17 mouse cellular contexts compared by ENCODE assay signal in genomic region chr12:92187133-92187482, GRCm38 (mm10).
"Had no signal": no experiment of that assay in that cellular context is flagged by ENCODE, and none has a peak within 500 bp of the region (broad histone marks: within the 10 kb centered on the region; RNA-seq: fewer than 3 reads in every experiment).

No protein-coding gene starts in this region.

- H3K4me1 ChIP-seq: midbrain, embryonic 10.5 days; midbrain, embryonic 12.5 days; neural tube, embryonic 12.5 days had no signal

- H3K4me3 ChIP-seq: midbrain, embryonic 10.5 days; midbrain, embryonic 12.5 days; myocyte; neural tube, embryonic 12.5 days had no signal

- H3K9ac ChIP-seq: lung, embryonic 14.5 days; midbrain, embryonic 12.5 days; neural tube, embryonic 12.5 days had no signal

- H3K36me3 ChIP-seq: midbrain, embryonic 10.5 days; midbrain, embryonic 12.5 days; neural tube, embryonic 12.5 days had no signal

- H3K27me3 ChIP-seq: midbrain, embryonic 12.5 days; neural tube, embryonic 12.5 days had no signal

- H3K27ac ChIP-seq: midbrain, embryonic 10.5 days; midbrain, embryonic 12.5 days; neural tube, embryonic 12.5 days had no signal

- DNase-seq: lung, adult 18-20 months; lung, embryonic 14.5 days; lung, postnatal 10 days; lung, postnatal 4 days; midbrain, embryonic 14.5 days; right cerebral cortex, adult 18-20 months; right cerebral cortex, postnatal 25 days; right cerebral cortex, postnatal 4 days; spleen, adult 18-20 months; thymus, adult 18-20 months; thymus, postnatal 14 days; thymus, postnatal 36 days had no signal

- ATAC-seq: midbrain, embryonic 16.5 days had no signal

- H3K4me2 ChIP-seq: lung, embryonic 14.5 days; midbrain, embryonic 12.5 days; neural tube, embryonic 12.5 days had no signal

- H3K9me3 ChIP-seq: midbrain, embryonic 10.5 days; midbrain, embryonic 12.5 days; neural tube, embryonic 12.5 days had no signal
